Mouse (Mus musculus): ENCODE measurements at regions not wholly inside any gene's neighbourhood (a gene's known extent, or its start where the extent isn't known, plus 50 kb on each side); places are given as distances from the start of the nearest gene placed in this dataset.

DNA sequence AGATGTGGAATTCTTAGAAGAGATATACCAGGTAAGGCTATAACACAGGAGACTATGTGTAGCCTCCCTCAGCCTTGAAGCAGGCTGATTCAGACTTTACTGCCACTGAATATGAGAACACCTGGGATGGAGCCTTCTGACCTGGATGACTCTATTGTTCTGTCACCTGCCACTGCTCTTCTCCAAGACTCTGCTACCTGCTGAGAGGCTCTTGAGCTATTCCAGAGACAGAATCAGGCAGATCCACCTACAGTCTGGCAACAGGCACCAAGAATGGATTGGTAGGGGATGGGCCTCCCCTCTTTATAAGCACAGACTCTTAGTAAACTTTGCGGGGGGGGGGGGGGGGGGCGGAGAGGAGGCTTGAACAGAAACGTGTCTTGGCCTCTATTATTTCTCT lies 970.5 kb upstream of the Pot1a start:
- no peak for DNase-seq (ENCODE audit: low read depth, low spot score)

DNA sequence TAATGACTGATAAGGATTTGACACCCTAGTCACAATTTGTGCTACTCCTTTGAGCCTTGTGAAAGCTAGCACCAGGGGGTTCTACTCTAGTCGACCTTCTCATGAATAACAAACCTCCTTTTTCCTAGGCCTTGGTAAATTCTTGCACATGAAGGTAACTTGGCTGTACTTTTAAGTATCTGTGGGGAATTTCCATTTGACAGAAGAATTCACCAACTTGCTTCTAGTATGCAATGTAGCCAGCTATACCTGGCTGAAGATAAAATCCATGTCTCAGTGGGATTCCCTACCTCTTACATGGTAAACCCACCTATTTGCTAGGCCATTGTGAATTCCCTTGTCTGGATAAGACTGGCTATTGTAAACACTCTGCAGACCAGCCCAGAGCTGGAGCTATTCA lies 967.6 kb upstream of the Pot1a start:
- DNase-seq (ENCODE audit: low read depth, low spot score), result no peak

DNA sequence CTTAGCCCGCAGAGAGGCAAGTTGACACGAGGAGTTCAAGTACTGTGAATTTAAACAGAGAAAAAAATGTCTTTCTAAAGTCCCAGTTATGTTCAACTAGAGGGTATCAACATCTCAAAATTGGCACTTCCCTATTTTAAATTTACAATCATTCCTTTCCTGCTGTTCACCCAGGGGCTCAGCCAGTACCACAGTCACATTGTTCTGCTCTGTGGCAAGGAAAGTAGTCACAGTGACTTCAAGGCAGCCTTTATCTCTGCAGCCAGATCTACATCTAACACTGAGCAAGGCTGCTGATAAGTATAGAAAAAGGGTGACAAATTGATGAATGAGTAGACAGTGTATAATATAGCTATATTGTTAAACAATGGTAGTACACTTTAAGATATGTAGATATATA lies 957.8 kb upstream of the Pot1a start:
- no peak for DNase-seq (ENCODE audit: low read depth, low spot score)

DNA sequence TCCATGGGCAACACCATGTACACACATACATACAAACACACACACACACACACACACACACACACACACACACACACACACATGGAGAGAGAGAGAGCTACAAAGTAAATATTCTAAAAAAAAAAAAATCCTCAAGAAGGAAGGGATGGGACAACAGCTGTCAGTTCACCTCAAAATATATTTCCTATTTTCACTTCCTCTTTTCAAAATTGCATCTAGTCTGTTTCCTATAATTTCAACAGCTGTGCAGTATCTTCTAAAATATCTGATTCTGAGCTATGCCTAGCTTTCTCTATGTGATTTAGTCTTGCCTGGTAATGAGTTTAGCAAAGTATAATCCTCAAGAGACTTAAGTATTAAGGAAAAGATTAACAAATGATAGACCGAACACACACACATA lies 955.7 kb upstream of the Pot1a start:
- DNase-seq (ENCODE audit: low read depth, low spot score), result no peak

DNA sequence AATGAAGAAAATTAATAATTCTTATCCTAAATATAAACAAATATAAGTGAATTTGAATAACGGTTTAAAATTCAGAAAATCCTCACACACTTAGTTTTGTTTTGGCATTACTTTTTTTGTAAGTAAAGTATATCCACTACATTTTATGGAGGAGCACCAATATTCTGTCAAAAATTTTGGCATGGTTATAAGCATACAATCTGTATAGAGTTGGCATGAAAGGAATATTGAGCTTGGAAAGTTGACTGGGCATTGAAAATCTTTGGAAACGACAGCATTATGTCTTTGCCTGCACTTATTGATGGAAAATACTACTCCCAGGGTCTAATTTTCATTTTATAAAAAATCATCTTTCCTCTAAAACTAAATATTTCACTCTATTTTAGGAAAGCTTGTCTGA lies 952.5 kb upstream of the Pot1a start:
- DNase-seq (ENCODE audit: low read depth, low spot score), result peak; percentile 22
